Mouse (Mus musculus) brain, embryonic 18.5 days (tissue): ENCODE results near the gene Smdt1.

Experiments
- DNase-seq: peaks from one replicate; pipeline ENCODE4 v3.0.0-alpha.2; 2012; ENCODE audit warnings: low read depth, low spot score

Gene Smdt1

GRCm38 (mm10) chr15:82338593-82339112 is at the start of gene Smdt1, which contains the start of the genes Naga and Pheta2:
Gene Smdt1 (plus strand): TSS chr15:82338959.
Gene Naga (minus strand): TSS chr15:82338925.
Gene Pheta2 (plus strand): TSS chr15:82338942.
- DNase-seq = peak; percentile 86

- no peak for DNase-seq
Measured at GRCm38 (mm10) chr15:82290252-82290651, 48.5 kb upstream of the Smdt1 start.

- no peak for DNase-seq
Measured at GRCm38 (mm10) chr15:82292851-82293250, 45.9 kb upstream of the Smdt1 start.

- no peak for DNase-seq
Measured at GRCm38 (mm10) chr15:82293271-82293711, 45.5 kb upstream of the Smdt1 start.

GRCm38 (mm10) chr15:82294059-82294458 is 44.7 kb upstream of the Smdt1 start:
- no peak for DNase-seq

GRCm38 (mm10) chr15:82298764-82299561 is 39.8 kb upstream of the Smdt1 start, which contains the start of gene Wbp2nl:
Gene Wbp2nl (plus strand): TSS chr15:82298954.
- DNase-seq = no peak

- DNase-seq = no peak
Measured at GRCm38 (mm10) chr15:82307107-82307506, 31.7 kb upstream of the Smdt1 start.

GRCm38 (mm10) chr15:82308416-82308815 is 30.3 kb upstream of the Smdt1 start:
- DNase-seq = no peak

- DNase-seq = no peak
Measured at GRCm38 (mm10) chr15:82317839-82318238, 20.9 kb upstream of the Smdt1 start.

- no peak for DNase-seq
Measured at GRCm38 (mm10) chr15:82319613-82320012, 19.1 kb upstream of the Smdt1 start.

GRCm38 (mm10) chr15:82322195-82322594 is 16.6 kb upstream of the Smdt1 start:
- DNase-seq = no peak

- DNase-seq = no peak
Measured at GRCm38 (mm10) chr15:82325382-82325781, 13.4 kb upstream of the Smdt1 start.

- DNase-seq = no peak
Measured at GRCm38 (mm10) chr15:82335194-82335593, 3.6 kb upstream of the Smdt1 start.

GRCm38 (mm10) chr15:82336629-82337028 is 2.1 kb upstream of the Smdt1 start:
- no peak for DNase-seq

- DNase-seq = no peak
Measured at GRCm38 (mm10) chr15:82337875-82338274, 884 bp upstream of the Smdt1 start.

- DNase-seq = no peak
Measured at GRCm38 (mm10) chr15:82339150-82339549, 391 bp downstream of the Smdt1 start.

GRCm38 (mm10) chr15:82339634-82340254 is 985 bp downstream of the Smdt1 start:
- DNase-seq = no peak

GRCm38 (mm10) chr15:82340414-82341035 is 1.8 kb downstream of the Smdt1 start:
- DNase-seq = no peak

- DNase-seq = no peak
Measured at GRCm38 (mm10) chr15:82341036-82341501, 2.3 kb downstream of the Smdt1 start.

GRCm38 (mm10) chr15:82341675-82342542 is 3.1 kb downstream of the Smdt1 start:
- DNase-seq = no peak

GRCm38 (mm10) chr15:82342543-82342935 is 3.8 kb downstream of the Smdt1 start:
- no peak for DNase-seq
